Mouse (Mus musculus): ENCODE measurements around the gene Pakap.

DNA sequence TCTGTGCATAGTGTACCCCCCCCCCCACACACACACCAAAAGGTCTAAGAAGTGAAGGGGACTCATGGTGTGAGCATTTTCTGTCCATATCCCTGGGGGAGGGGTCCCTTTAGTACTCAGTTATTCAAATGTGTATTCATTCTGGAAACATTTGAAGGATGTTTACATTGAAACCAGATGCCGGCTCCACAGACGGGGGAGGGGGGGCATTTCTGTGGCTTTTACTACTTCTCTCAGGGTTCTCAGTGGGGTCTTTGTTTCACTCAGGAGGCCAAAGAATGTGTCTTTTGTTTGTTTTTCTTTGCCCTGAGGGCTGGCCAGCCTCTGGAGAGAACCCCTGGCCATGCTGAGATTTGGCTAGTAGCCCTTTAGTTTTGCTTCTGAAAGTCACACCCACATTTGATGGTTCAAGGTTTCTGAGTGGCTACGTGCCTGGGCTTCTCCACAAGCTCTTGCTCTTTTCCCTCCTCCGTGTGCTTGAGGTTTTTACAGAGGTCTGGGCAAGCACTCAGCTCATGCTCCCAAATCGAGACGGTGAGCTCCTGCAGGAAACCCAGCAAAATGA lies 24.2 kb upstream of the Pakap start:
- TF ChIP-seq CTCF (IDR thresholded peaks at IDR 0.05; ENCODE audit: insufficient read depth, low read depth, low read length) (no peak), POLR2A (IDR thresholded peaks at IDR 0.05; ENCODE audit: insufficient read depth, low read depth, low read length) (no peak)
